Comparison of ENCODE assay signal across 7 mouse cellular contexts in the genomic region with DNA sequence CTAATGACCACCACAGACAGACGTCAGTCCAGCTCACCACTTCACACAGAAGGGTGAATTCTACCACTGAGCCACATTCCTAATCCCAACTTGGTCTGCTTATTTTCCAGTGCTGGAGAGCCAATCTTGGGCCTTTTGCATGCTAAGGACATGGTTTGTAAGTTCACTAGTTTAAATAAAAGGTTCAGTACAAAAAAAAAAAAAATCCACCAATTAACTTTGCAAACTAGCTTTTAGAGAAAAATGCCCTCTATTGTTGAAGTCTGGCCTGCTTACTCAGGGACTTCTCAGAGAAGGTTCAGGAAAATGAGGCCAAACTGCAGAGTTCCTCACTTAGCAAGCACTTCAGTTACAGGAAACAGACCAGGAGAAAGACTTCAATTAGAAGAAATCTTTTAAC. TPM values are rescaled to one million over a fixed set of nuclear protein-coding genes. Genes with fewer than 3 reads are reported as not detected.
DNase-seq lines count a peak whose midpoint lies in the region; ATAC-seq and TF ChIP-seq lines count a peak whose summit lies in the region.

No protein-coding gene starts in this region.

- H3K27ac ChIP-seq in lung, embryonic 14.5 days (ENCODE audit: low read depth), result 0 out of 2 replicates have a peak overlapping the region, but pooled peaks have one; percentile 30
- H3K27ac ChIP-seq in embryonic facial prominence, embryonic 12.5 days, result no peak overlapping the region
- no peak overlapping the region for H3K27ac ChIP-seq in intestine, embryonic 15.5 days
- H3K27ac ChIP-seq in neural tube, embryonic 15.5 days (replicated peaks), result no peak overlapping the region

- no peaks in the 10 kb centered on the region for H3K27me3 ChIP-seq in lung, embryonic 14.5 days (ENCODE audit: insufficient read depth, low read length)
- H3K27me3 ChIP-seq in embryonic facial prominence, embryonic 12.5 days, result no peaks in the 10 kb centered on the region
- H3K27me3 ChIP-seq in intestine, embryonic 15.5 days (replicated peaks), result no peaks in the 10 kb centered on the region
- peaks cover 20% of the 10 kb centered on the region for H3K27me3 ChIP-seq in neural tube, embryonic 15.5 days (replicated peaks)

- peak; percentile 19 for DNase-seq in lung, embryonic 14.5 days
- no peak for DNase-seq in lung, postnatal 4 days
- no peak for DNase-seq in frontal cortex, postnatal 25 days (ENCODE audit: low spot score in 2 of 2)
- no peak for DNase-seq in thymus, postnatal 0 days (ENCODE audit: low spot score)

- WGBS in lung, embryonic 14.5 days, result 57% methylated on average over 1 of the region's 1 CpGs
- WGBS in embryonic facial prominence, embryonic 12.5 days, result 38% methylated on average over 1 of the region's 1 CpGs
- 56% methylated on average over 1 of the region's 1 CpGs for whole genome bisulfite sequencing in intestine, embryonic 15.5 days
- 61% methylated on average over 1 of the region's 1 CpGs for WGBS in neural tube, embryonic 15.5 days

- no peak for TF ChIP-seq CTCF in lung, embryonic 14.5 days (IDR thresholded peaks at IDR 0.05; ENCODE audit: low read depth)

- no peaks in the 10 kb centered on the region for H3K9me3 ChIP-seq in lung, embryonic 14.5 days (ENCODE audit: low read depth, low read length)
- no peaks in the 10 kb centered on the region for H3K9me3 ChIP-seq in embryonic facial prominence, embryonic 12.5 days
- no peaks in the 10 kb centered on the region for H3K9me3 ChIP-seq in intestine, embryonic 15.5 days
- H3K9me3 ChIP-seq in neural tube, embryonic 15.5 days (replicated peaks), result peaks cover 7% of the 10 kb centered on the region; the same call in 1 of the 2 replicates

- H3K4me3 ChIP-seq in lung, embryonic 14.5 days (ENCODE audit: low read depth, low read length), result peak overlapping the region; percentile 68
- H3K4me3 ChIP-seq in embryonic facial prominence, embryonic 12.5 days, result peak overlapping the region; percentile 53
- H3K4me3 ChIP-seq in intestine, embryonic 15.5 days (replicated peaks), result peak overlapping the region; percentile 67
- peak overlapping the region; percentile 68; the same call in 1 of the 2 replicates for H3K4me3 ChIP-seq in neural tube, embryonic 15.5 days (replicated peaks)

- H3K36me3 ChIP-seq in lung, embryonic 14.5 days (ENCODE audit: insufficient read depth), result no peaks in the 10 kb centered on the region
- H3K36me3 ChIP-seq in embryonic facial prominence, embryonic 12.5 days, result no peaks in the 10 kb centered on the region
- no peaks in the 10 kb centered on the region for H3K36me3 ChIP-seq in intestine, embryonic 15.5 days
- H3K36me3 ChIP-seq in neural tube, embryonic 15.5 days, result no peaks in the 10 kb centered on the region

- peak overlapping the region; percentile 69 for H3K9ac ChIP-seq in lung, embryonic 14.5 days
- no peak overlapping the region for H3K9ac ChIP-seq in embryonic facial prominence, embryonic 12.5 days
- H3K9ac ChIP-seq in intestine, embryonic 15.5 days, result peak overlapping the region; percentile 64; the same call in 1 of the 2 replicates
- no peak overlapping the region; the same call in 1 of the 2 replicates for H3K9ac ChIP-seq in neural tube, embryonic 15.5 days (replicated peaks)

- ATAC-seq in lung, embryonic 14.5 days (ENCODE audit: insufficient read depth), result no peak
- ATAC-seq in embryonic facial prominence, embryonic 12.5 days (ENCODE audit: insufficient number of reproducible peaks, insufficient read depth, low FRiP score, low TSS enrichment), result no peak
- ATAC-seq in intestine, embryonic 15.5 days, result no peak
- no peak for ATAC-seq in neural tube, embryonic 15.5 days (ENCODE audit: low FRiP score)

- peak overlapping the region; percentile 83 for H3K4me2 ChIP-seq in lung, embryonic 14.5 days
- H3K4me2 ChIP-seq in embryonic facial prominence, embryonic 12.5 days (replicated peaks), result peak overlapping the region; percentile 84
- H3K4me2 ChIP-seq in intestine, embryonic 15.5 days (replicated peaks), result peak overlapping the region; percentile 93
- H3K4me2 ChIP-seq in neural tube, embryonic 15.5 days, result peak overlapping the region; percentile 98

- H3K4me1 ChIP-seq in lung, embryonic 14.5 days (ENCODE audit: insufficient read depth), result no peaks in the 10 kb centered on the region
- H3K4me1 ChIP-seq in embryonic facial prominence, embryonic 12.5 days, result no peaks in the 10 kb centered on the region
- H3K4me1 ChIP-seq in intestine, embryonic 15.5 days (replicated peaks), result no peaks in the 10 kb centered on the region
- H3K4me1 ChIP-seq in neural tube, embryonic 15.5 days, result peaks cover 14% of the 10 kb centered on the region; the same call in 1 of the 2 replicates

RNA-seq across cellular contexts. Expression of a gene that starts 1.4 kb away (rescaled TPM):
- 15.5 and 16.1 TPM in 2 replicates for polyA plus RNA-seq in lung, embryonic 14.5 days (2014; fragmentation: Nextera tagmentation; extraction: Ambion mirVana)
- 9.4 and 10.5 TPM in 2 replicates for polyA plus RNA-seq in embryonic facial prominence, embryonic 12.5 days (2016; fragmentation: Nextera tagmentation; extraction: Ambion mirVana)
- polyA plus RNA-seq in intestine, embryonic 15.5 days (2015; fragmentation: Nextera tagmentation; extraction: Ambion mirVana), result 45.1 and 50.3 TPM in 2 replicates
- polyA plus RNA-seq in neural tube, embryonic 15.5 days (2015; fragmentation: Nextera tagmentation; extraction: Ambion mirVana), result 9.6 and 13.0 TPM in 2 replicates
- 24.9 and 25.0 TPM in 2 replicates for polyA plus RNA-seq in thymus, postnatal 0 days (2015; fragmentation: Nextera tagmentation; extraction: Ambion mirVana)

Comparison
In these comparisons a context has a peak if more than half of its experiments do, and no peak if none do; other contexts are left out.
1. H3K9ac ChIP-seq: peak in lung, embryonic 14.5 days (single experiment) and intestine, embryonic 15.5 days (single experiment); none in embryonic facial prominence, embryonic 12.5 days (single experiment) and neural tube, embryonic 15.5 days (single experiment).
2. Peak in every context shown above with its lines, with median percentiles within 50 percentile points of each other: H3K4me2 ChIP-seq and H3K4me3 ChIP-seq.